Mouse (Mus musculus) embryonic facial prominence, embryonic 11.5 days (tissue): ENCODE data around the gene Gm9945. TPM values are rescaled to one million over a fixed set of nuclear protein-coding genes. Genes with fewer than 3 reads are reported as not detected.

Experiments used
- ATAC-seq: fragments of 200-750 bp; cut with Nextera tagmentation; replicated peaks from 2 replicates; pipeline ENCODE4 v1.8.0; 2017; ENCODE audit warnings: low read depth; ENCODE audit not compliant: insufficient number of reproducible peaks, low FRiP score, low TSS enrichment
- DNase-seq: peaks from one replicate; pipeline ENCODE4 v3.0.0-alpha.2; 2015; ENCODE audit warnings: low spot score
- H3K27ac ChIP-seq: fragments of 300-500 bp; sonication (generic); replicated peaks from 2 replicates; pipeline ENCODE4 v1.5.1; 2014; ENCODE audit warnings: mild to moderate bottlenecking, low read depth, low read length, control low read depth
- H3K27me3 ChIP-seq: fragments of 300-500 bp; sonication (generic); 2 replicates; pipeline ENCODE4 v1.6.1; 2014; ENCODE audit warnings: mild to moderate bottlenecking, low read length, moderate library complexity, mixed read lengths; ENCODE audit not compliant: control insufficient read depth, insufficient read depth
- H3K36me3 ChIP-seq: fragments of 300-500 bp; sonication (generic); replicated peaks from 2 replicates; pipeline ENCODE4 v1.6.1; 2014; ENCODE audit warnings: low read depth, mild to moderate bottlenecking, low read length, moderate library complexity, mixed read lengths; ENCODE audit not compliant: control insufficient read depth, insufficient read depth
- H3K4me1 ChIP-seq: fragments of 300-500 bp; sonication (generic); 2 replicates; pipeline ENCODE4 v1.6.1; 2014; ENCODE audit warnings: low read length, mixed read lengths; ENCODE audit not compliant: control insufficient read depth, insufficient read depth
- H3K4me2 ChIP-seq: fragments of 300-500 bp; sonication (generic); 2 replicates; pipeline ENCODE4 v1.6.1; 2014; ENCODE audit warnings: low read depth, mild to moderate bottlenecking, control low read depth, low read length, moderate library complexity
- H3K4me3 ChIP-seq: fragments of 300-500 bp; sonication (generic); 2 replicates; pipeline ENCODE4 v1.5.1; 2014; ENCODE audit warnings: low read depth, low read length, control low read depth
- H3K9ac ChIP-seq: fragments of 300-500 bp; sonication (generic); replicated peaks from 2 replicates; pipeline ENCODE4 v1.6.1; 2014; ENCODE audit warnings: mild to moderate bottlenecking, control low read depth, low read length
- H3K9me3 ChIP-seq: fragments of 300-500 bp; sonication (generic); replicated peaks from 2 replicates; pipeline ENCODE4 v1.6.1; 2016; ENCODE audit warnings: mild to moderate bottlenecking, low read length, inconsistent platforms, mixed read lengths; ENCODE audit not compliant: control insufficient read depth
- WGBS: fragments of 180-500 bp; shearing (Covaris S2); extraction: QIAGEN DNeasy Blood & Tissue Kit; methylation state at CpG from one replicate; pipeline ENCODE4 v1.1.7; 2014; 5-methylcytosine and 5-hydroxymethylcytosine counted together
- polyA plus RNA-seq: library from polyadenylated mRNA; unstranded; fragments of >200 nt; fragmentation: Nextera tagmentation; extraction: Ambion mirVana; gene quantifications from 2 replicates; pipeline ENCODE4 v1.2.1, GENCODE M21; 2014

Gene Gm9945
- polyA plus RNA-seq: not detected in 2 replicates

GRCm38 (mm10) chr11:53479783-53480301 lies at the start of gene Gm9945, which contains the start of gene Sowaha:
Gene Gm9945, plus strand, starts transcription at chr11:53480166.
Gene Sowaha, minus strand, starts transcription at chr11:53480274.
- Histone ChIP-seq H3K9ac (peak within 1 kb of the TSS; percentile 51), H3K36me3 (no peaks in the 10 kb centered on the region), H3K4me2 (peak within 1 kb of the TSS; percentile 76), H3K27ac (no peak within 1 kb of the TSS), H3K27me3 (peaks cover 33% of the 10 kb centered on the region), H3K4me1 (peaks cover 4% of the 10 kb centered on the region; the same call in 1 of the 2 replicates), H3K4me3 (peak within 1 kb of the TSS; percentile 41), H3K9me3 (peaks cover 3% of the 10 kb centered on the region; the same call in 1 of the 2 replicates)
- DNase-seq (no peak), ATAC-seq (0 out of 2 replicates have a peak, but pooled peaks have one; percentile 66)
- 2% methylated on average over 40 of the region's 40 CpGs for WGBS

GRCm38 (mm10) chr11:53430300-53430669 lies 49.7 kb upstream of the Gm9945 start:
- Histone ChIP-seq H3K27ac (peak overlapping the region; percentile 41; the same call in 1 of the 2 replicates), H3K9ac (peak overlapping the region; percentile 83)

GRCm38 (mm10) chr11:53430670-53431346 lies 49.2 kb upstream of the Gm9945 start, which contains the start of the genes Uqcrq and Gdf9:
Gene Uqcrq, minus strand, starts transcription at chr11:53430831.
Gene Gdf9, plus strand, starts transcription at chr11:53431023.
- under 1% methylated on average over 44 of the region's 44 CpGs for WGBS
- Histone ChIP-seq H3K4me2 (peak within 1 kb of the TSS; percentile 72), H3K27me3 (no peaks in the 10 kb centered on the region), H3K27ac (peak within 1 kb of the TSS; percentile 41; the same call in 1 of the 2 replicates), H3K4me3 (peak within 1 kb of the TSS; percentile 90), H3K36me3 (no peaks in the 10 kb centered on the region), H3K4me1 (no peaks in the 10 kb centered on the region), H3K9ac (peak within 1 kb of the TSS; percentile 83), H3K9me3 (no peaks in the 10 kb centered on the region)
- ATAC-seq: peak; percentile 89
- peak; percentile 100 for DNase-seq

More at GRCm38 (mm10) chr11:53430300-53430669, 49.7 kb upstream of the Gm9945 start:
- H3K4me3 ChIP-seq: peak overlapping the region; percentile 90
- 2% methylated on average over 34 of the region's 34 CpGs for WGBS
- no peaks in the 10 kb centered on the region for H3K27me3 ChIP-seq
- DNase-seq (peak; percentile 13), ATAC-seq (peak; percentile 9; the same call in 1 of the 2 replicates)
- no peaks in the 10 kb centered on the region for H3K36me3 ChIP-seq
- H3K4me2 ChIP-seq: peak overlapping the region; percentile 72
- no peaks in the 10 kb centered on the region for H3K4me1 ChIP-seq
- H3K9me3 ChIP-seq: no peaks in the 10 kb centered on the region

GRCm38 (mm10) chr11:53431347-53432056 lies 48.5 kb upstream of the Gm9945 start:
- Histone ChIP-seq H3K9ac (no peak overlapping the region), H3K36me3 (no peaks in the 10 kb centered on the region), H3K27ac (no peak overlapping the region), H3K4me3 (peak overlapping the region; percentile 90), H3K27me3 (no peaks in the 10 kb centered on the region), H3K4me1 (no peaks in the 10 kb centered on the region), H3K9me3 (no peaks in the 10 kb centered on the region), H3K4me2 (peak overlapping the region; percentile 43)
- DNase-seq: no peak
- ATAC-seq: peak; percentile 75
- WGBS: 24% methylated on average over 9 of the region's 9 CpGs

- no peak overlapping the region for H3K4me2 ChIP-seq
- DNase-seq (no peak), ATAC-seq (no peak)
- H3K4me1 ChIP-seq: no peaks in the 10 kb centered on the region
- no peaks in the 10 kb centered on the region for H3K27me3 ChIP-seq
- H3K4me3 ChIP-seq: no peak overlapping the region
- no peaks in the 10 kb centered on the region for H3K36me3 ChIP-seq
- H3K9me3 ChIP-seq: no peaks in the 10 kb centered on the region
- no peak overlapping the region for H3K27ac ChIP-seq
- 63% methylated on average over 6 of the region's 6 CpGs for WGBS
- no peak overlapping the region for H3K9ac ChIP-seq
These were observed 46.9 kb upstream of the Gm9945 start for GRCm38 (mm10) chr11:53433057-53433456.

GRCm38 (mm10) chr11:53435504-53435903 lies 44.5 kb upstream of the Gm9945 start:
- no peaks in the 10 kb centered on the region for H3K27me3 ChIP-seq
- no peaks in the 10 kb centered on the region for H3K4me1 ChIP-seq
- H3K27ac ChIP-seq: no peak overlapping the region
- H3K9me3 ChIP-seq: no peaks in the 10 kb centered on the region
- no peak overlapping the region for H3K9ac ChIP-seq
- no peak overlapping the region for H3K4me2 ChIP-seq
- ATAC-seq (no peak), DNase-seq (no peak)
- H3K4me3 ChIP-seq: no peak overlapping the region
- H3K36me3 ChIP-seq: no peaks in the 10 kb centered on the region
- 84% methylated on average over 8 of the region's 8 CpGs for WGBS

GRCm38 (mm10) chr11:53436338-53436737 lies 43.6 kb upstream of the Gm9945 start:
- H3K27me3 ChIP-seq: no peaks in the 10 kb centered on the region
- no peak overlapping the region for H3K4me2 ChIP-seq
- no peaks in the 10 kb centered on the region for H3K36me3 ChIP-seq
- ATAC-seq (no peak), DNase-seq (no peak)
- H3K9me3 ChIP-seq: no peaks in the 10 kb centered on the region
- no peaks in the 10 kb centered on the region for H3K4me1 ChIP-seq
- no peak overlapping the region for H3K9ac ChIP-seq
- no peak overlapping the region for H3K4me3 ChIP-seq
- no peak overlapping the region for H3K27ac ChIP-seq
- 92% methylated on average over 6 of the region's 6 CpGs for WGBS
